Mouse (Mus musculus): ENCODE results near the gene Kank3.
A peak's percentile ranks its signal among the peaks of the same experiment; 100 is the strongest.

The Kank3 gene

GRCm38 (mm10) chr17:33810334-33811141, at the start of gene Kank3:
Gene Kank3 (plus strand): TSS chr17:33810519.
- H3K4me3 ChIP-seq (replicated peaks; ENCODE audit: low read length), result peak within 1 kb of the TSS; percentile 96
- no peaks in the 10 kb centered on the region for H3K27me3 ChIP-seq (ENCODE audit: insufficient read depth, low read length)
- H3K36me3 ChIP-seq (ENCODE audit: insufficient read depth, low read length), result peaks cover 18% of the 10 kb centered on the region
- TF ChIP-seq NANOG (IDR thresholded peaks at IDR 0.05; ENCODE audit: borderline replicate concordance, low read length), result no peak
- TF ChIP-seq POU5F1 (IDR thresholded peaks at IDR 0.05; ENCODE audit: borderline replicate concordance, low read length), result no peak
- TF ChIP-seq CTCF (conservative IDR thresholded peaks at IDR 0.05; ENCODE audit: low read length), result no peak
- H3K9me3 ChIP-seq (ENCODE audit: low read length), result no peaks in the 10 kb centered on the region
- peaks cover 80% of the 10 kb centered on the region for H3K4me1 ChIP-seq (replicated peaks; ENCODE audit: low read depth, low read length)

- H3K4me1 ChIP-seq (replicated peaks; ENCODE audit: low read depth, low read length), result peaks cover 5% of the 10 kb centered on the region
- no peaks in the 10 kb centered on the region for H3K27me3 ChIP-seq (ENCODE audit: insufficient read depth, low read length)
- peaks cover 9% of the 10 kb centered on the region; the same call in 1 of the 2 replicates for H3K9me3 ChIP-seq (ENCODE audit: low read length)
- TF ChIP-seq POU5F1 (IDR thresholded peaks at IDR 0.05; ENCODE audit: borderline replicate concordance, low read length), result no peak
- TF ChIP-seq NANOG (IDR thresholded peaks at IDR 0.05; ENCODE audit: borderline replicate concordance, low read length), result no peak
- TF ChIP-seq CTCF (conservative IDR thresholded peaks at IDR 0.05; ENCODE audit: low read length), result no peak
- no peaks in the 10 kb centered on the region for H3K36me3 ChIP-seq (ENCODE audit: insufficient read depth, low read length)
- no peak overlapping the region for H3K4me3 ChIP-seq (replicated peaks; ENCODE audit: low read length)
Observed at GRCm38 (mm10) chr17:33766389-33766788, 43.9 kb upstream of the Kank3 start.

GRCm38 (mm10) chr17:33771617-33772016, 38.7 kb upstream of the Kank3 start:
- Histone ChIP-seq H3K9me3 (ENCODE audit: low read length) (no peaks in the 10 kb centered on the region), H3K36me3 (ENCODE audit: insufficient read depth, low read length) (peaks cover 25% of the 10 kb centered on the region), H3K4me3 (replicated peaks; ENCODE audit: low read length) (no peak overlapping the region), H3K4me1 (replicated peaks; ENCODE audit: low read depth, low read length) (no peaks in the 10 kb centered on the region), H3K27me3 (ENCODE audit: insufficient read depth, low read length) (no peaks in the 10 kb centered on the region)
- no peak for TF ChIP-seq POU5F1 (IDR thresholded peaks at IDR 0.05; ENCODE audit: borderline replicate concordance, low read length)

GRCm38 (mm10) chr17:33773426-33773825, 36.9 kb upstream of the Kank3 start:
- TF ChIP-seq CTCF (conservative IDR thresholded peaks at IDR 0.05; ENCODE audit: low read length) (no peak), POU5F1 (IDR thresholded peaks at IDR 0.05; ENCODE audit: borderline replicate concordance, low read length) (no peak), NANOG (IDR thresholded peaks at IDR 0.05; ENCODE audit: borderline replicate concordance, low read length) (no peak)
- H3K36me3 ChIP-seq (ENCODE audit: insufficient read depth, low read length), result peaks cover 43% of the 10 kb centered on the region
- H3K27me3 ChIP-seq (ENCODE audit: insufficient read depth, low read length), result no peaks in the 10 kb centered on the region
- H3K9me3 ChIP-seq (ENCODE audit: low read length), result no peaks in the 10 kb centered on the region
- no peak overlapping the region for H3K4me3 ChIP-seq (replicated peaks; ENCODE audit: low read length)
- peaks cover 3% of the 10 kb centered on the region for H3K4me1 ChIP-seq (replicated peaks; ENCODE audit: low read depth, low read length)

- peaks cover 9% of the 10 kb centered on the region for H3K4me1 ChIP-seq (replicated peaks; ENCODE audit: low read depth, low read length)
- no peaks in the 10 kb centered on the region for H3K9me3 ChIP-seq (ENCODE audit: low read length)
- TF ChIP-seq NANOG (IDR thresholded peaks at IDR 0.05; ENCODE audit: borderline replicate concordance, low read length) (no peak), CTCF (conservative IDR thresholded peaks at IDR 0.05; ENCODE audit: low read length) (no peak), POU5F1 (IDR thresholded peaks at IDR 0.05; ENCODE audit: borderline replicate concordance, low read length) (no peak)
- H3K4me3 ChIP-seq (replicated peaks; ENCODE audit: low read length), result no peak overlapping the region
- H3K36me3 ChIP-seq (ENCODE audit: insufficient read depth, low read length), result peaks cover 49% of the 10 kb centered on the region
- H3K27me3 ChIP-seq (ENCODE audit: insufficient read depth, low read length), result no peaks in the 10 kb centered on the region
Observed at GRCm38 (mm10) chr17:33773871-33774572, 36.3 kb upstream of the Kank3 start.

- TF ChIP-seq CTCF (conservative IDR thresholded peaks at IDR 0.05; ENCODE audit: low read length), result no peak
- no peak for TF ChIP-seq POU5F1 (IDR thresholded peaks at IDR 0.05; ENCODE audit: borderline replicate concordance, low read length)
- no peak for TF ChIP-seq NANOG (IDR thresholded peaks at IDR 0.05; ENCODE audit: borderline replicate concordance, low read length)
- Histone ChIP-seq H3K27me3 (ENCODE audit: insufficient read depth, low read length) (no peaks in the 10 kb centered on the region), H3K36me3 (ENCODE audit: insufficient read depth, low read length) (peaks cover 55% of the 10 kb centered on the region), H3K4me3 (replicated peaks; ENCODE audit: low read length) (no peak overlapping the region), H3K4me1 (replicated peaks; ENCODE audit: low read depth, low read length) (peaks cover 16% of the 10 kb centered on the region), H3K9me3 (ENCODE audit: low read length) (no peaks in the 10 kb centered on the region)
Observed at GRCm38 (mm10) chr17:33774573-33775155, 35.7 kb upstream of the Kank3 start.

- peaks cover 22% of the 10 kb centered on the region for H3K4me1 ChIP-seq (replicated peaks; ENCODE audit: low read depth, low read length)
- TF ChIP-seq POU5F1 (IDR thresholded peaks at IDR 0.05; ENCODE audit: borderline replicate concordance, low read length) (no peak), CTCF (conservative IDR thresholded peaks at IDR 0.05; ENCODE audit: low read length) (no peak), NANOG (IDR thresholded peaks at IDR 0.05; ENCODE audit: borderline replicate concordance, low read length) (no peak)
- H3K36me3 ChIP-seq (ENCODE audit: insufficient read depth, low read length), result peaks cover 55% of the 10 kb centered on the region
- no peak overlapping the region for H3K4me3 ChIP-seq (replicated peaks; ENCODE audit: low read length)
- no peaks in the 10 kb centered on the region for H3K9me3 ChIP-seq (ENCODE audit: low read length)
- H3K27me3 ChIP-seq (ENCODE audit: insufficient read depth, low read length), result no peaks in the 10 kb centered on the region
Observed at GRCm38 (mm10) chr17:33775287-33775686, 35.0 kb upstream of the Kank3 start.

- TF ChIP-seq CTCF (conservative IDR thresholded peaks at IDR 0.05; ENCODE audit: low read length), result no peak
- TF ChIP-seq POU5F1 (IDR thresholded peaks at IDR 0.05; ENCODE audit: borderline replicate concordance, low read length), result no peak
- TF ChIP-seq NANOG (IDR thresholded peaks at IDR 0.05; ENCODE audit: borderline replicate concordance, low read length), result no peak
- Histone ChIP-seq H3K4me1 (replicated peaks; ENCODE audit: low read depth, low read length) (peaks cover 46% of the 10 kb centered on the region), H3K4me3 (replicated peaks; ENCODE audit: low read length) (peak overlapping the region; percentile 8; the same call in 1 of the 2 replicates), H3K9me3 (ENCODE audit: low read length) (no peaks in the 10 kb centered on the region), H3K27me3 (ENCODE audit: insufficient read depth, low read length) (0 out of 2 replicates have a peak, but pooled peaks cover 3% of the 10 kb centered on the region), H3K36me3 (ENCODE audit: insufficient read depth, low read length) (peaks cover 52% of the 10 kb centered on the region)
Observed at GRCm38 (mm10) chr17:33779271-33779966, 30.9 kb upstream of the Kank3 start.

All from E14TG2a.4 (cell line).